Mouse (Mus musculus) cortical plate, adult 2 months (tissue): ENCODE results near the gene Fads2.

ENCODE experiments used
- CTCF ChIP-seq: fragments of 200-500 bp; IDR thresholded peaks from 2 replicates; pipeline ENCODE4 v1.5.1; 2011; ENCODE audit warnings: mild to moderate bottlenecking, control low read depth, low read length; ENCODE audit not compliant: insufficient read depth; ENCODE audit errors: extremely low read depth
- POLR2A ChIP-seq: fragments of 200-500 bp; IDR thresholded peaks from 2 replicates; pipeline ENCODE4 v1.6.1; 2011; ENCODE audit warnings: mild to moderate bottlenecking, low read length, control low read depth; ENCODE audit not compliant: insufficient read depth; ENCODE audit errors: extremely low read depth

GRCm38 (mm10) chr19:10066189-10066500 is 35.4 kb downstream of the Fads2 start:
- TF ChIP-seq CTCF, result no peak
- no peak for TF ChIP-seq POLR2A
